Mouse (Mus musculus): ENCODE measurements at regions not wholly inside any gene's neighbourhood (a gene's known extent, or its start where the extent isn't known, plus 50 kb on each side); places are given as distances from the start of the nearest gene placed in this dataset.
"Not testable (repeated sequence)": the region's sequence is repeated elsewhere in the genome, so short reads cannot be mapped to it uniquely, and the experiment has no call there.

- Histone ChIP-seq H3K4me1 (ENCODE audit: control insufficient read depth, insufficient read depth, low read length) (no peaks in the 10 kb centered on the region), H3K4me3 (ENCODE audit: insufficient read depth, low read length) (no peak overlapping the region), H3K27ac (ENCODE audit: insufficient read depth, low read length) (no peak overlapping the region)
- TF ChIP-seq POLR2A (IDR thresholded peaks at IDR 0.05; ENCODE audit: extremely low read depth, insufficient read depth, low read length) (no peak), CTCF (IDR thresholded peaks at IDR 0.05; ENCODE audit: extremely low read depth, insufficient read depth, low read length) (no peak)
Observed at GRCm38 (mm10) chr11:16602947-16603346, 94.7 kb upstream of the Sec61g start.

- H3K4me1 ChIP-seq (ENCODE audit: control insufficient read depth, insufficient read depth, low read length) = no peaks in the 10 kb centered on the region
- TF ChIP-seq CTCF (IDR thresholded peaks at IDR 0.05; ENCODE audit: extremely low read depth, insufficient read depth, low read length) = no peak
- TF ChIP-seq POLR2A (IDR thresholded peaks at IDR 0.05; ENCODE audit: extremely low read depth, insufficient read depth, low read length) = no peak
- H3K4me3 ChIP-seq (ENCODE audit: insufficient read depth, low read length) = no peak overlapping the region
- H3K27ac ChIP-seq (ENCODE audit: insufficient read depth, low read length) = no peak overlapping the region
Observed at GRCm38 (mm10) chr11:16606435-16607214, 98.3 kb upstream of the Sec61g start.

DNA sequence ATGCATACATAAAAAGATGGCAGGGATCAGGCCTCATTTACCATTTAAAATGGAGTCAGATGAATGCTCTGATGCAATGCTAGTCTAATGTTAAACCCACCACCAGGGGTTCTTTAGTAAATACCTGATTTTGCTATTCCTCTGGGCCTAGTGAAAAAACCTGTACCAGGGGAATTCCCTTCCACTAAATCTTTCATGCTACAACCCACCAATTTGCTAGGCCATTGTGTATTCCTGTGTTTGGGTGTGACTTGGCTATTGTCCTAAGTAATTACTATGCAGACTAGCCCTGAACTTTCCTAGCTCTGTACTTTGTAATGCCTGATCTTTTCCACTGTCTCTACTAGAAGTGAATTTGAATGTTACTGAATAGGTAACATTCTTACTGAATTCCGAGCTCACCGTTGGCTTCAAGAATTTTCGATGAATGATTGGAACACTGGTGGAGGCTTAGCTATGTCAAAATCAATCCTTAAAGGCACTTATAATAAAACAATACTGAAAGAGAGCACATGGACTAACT lies 99.7 kb upstream of the Sec61g start:
- not testable (repeated sequence) for H3K27ac ChIP-seq (ENCODE audit: insufficient read depth, low read length); H3K4me1 ChIP-seq (ENCODE audit: control insufficient read depth, insufficient read depth, low read length); H3K4me3 ChIP-seq (ENCODE audit: insufficient read depth, low read length)

DNA sequence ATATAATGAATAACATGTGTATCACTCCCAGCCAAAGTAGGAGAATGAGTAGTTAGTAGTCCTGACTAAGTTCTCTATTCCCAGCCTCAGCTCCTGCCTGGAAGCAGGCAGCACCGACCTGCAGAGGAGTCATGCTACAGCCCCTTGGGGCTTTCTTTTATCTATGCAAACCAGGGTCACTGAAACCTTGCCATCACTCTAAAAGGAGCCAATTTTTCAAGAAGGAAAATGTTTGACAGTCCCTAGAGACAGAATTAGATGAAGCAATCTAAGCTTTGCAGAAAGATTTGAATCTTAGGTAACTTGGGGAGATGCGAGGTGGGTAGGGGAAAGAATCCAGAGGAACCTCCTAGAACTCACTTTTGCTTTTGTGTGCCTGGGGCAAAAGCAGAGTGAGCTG lies 103.5 kb upstream of the Sec61g start:
- Histone ChIP-seq H3K4me1 (ENCODE audit: control insufficient read depth, insufficient read depth, low read length) (no peaks in the 10 kb centered on the region), H3K27ac (ENCODE audit: insufficient read depth, low read length) (no peak overlapping the region), H3K4me3 (ENCODE audit: insufficient read depth, low read length) (no peak overlapping the region)
- TF ChIP-seq CTCF (IDR thresholded peaks at IDR 0.05; ENCODE audit: extremely low read depth, insufficient read depth, low read length) = no peak

GRCm38 (mm10) chr11:16612524-16612923 lies 104.2 kb upstream of the Sec61g start:
- H3K4me3 ChIP-seq (ENCODE audit: insufficient read depth, low read length) = no peak overlapping the region
- TF ChIP-seq CTCF (IDR thresholded peaks at IDR 0.05; ENCODE audit: extremely low read depth, insufficient read depth, low read length) = no peak
- TF ChIP-seq POLR2A (IDR thresholded peaks at IDR 0.05; ENCODE audit: extremely low read depth, insufficient read depth, low read length) = no peak
- H3K4me1 ChIP-seq (ENCODE audit: control insufficient read depth, insufficient read depth, low read length) = no peaks in the 10 kb centered on the region
- H3K27ac ChIP-seq (ENCODE audit: insufficient read depth, low read length) = no peak overlapping the region

DNA sequence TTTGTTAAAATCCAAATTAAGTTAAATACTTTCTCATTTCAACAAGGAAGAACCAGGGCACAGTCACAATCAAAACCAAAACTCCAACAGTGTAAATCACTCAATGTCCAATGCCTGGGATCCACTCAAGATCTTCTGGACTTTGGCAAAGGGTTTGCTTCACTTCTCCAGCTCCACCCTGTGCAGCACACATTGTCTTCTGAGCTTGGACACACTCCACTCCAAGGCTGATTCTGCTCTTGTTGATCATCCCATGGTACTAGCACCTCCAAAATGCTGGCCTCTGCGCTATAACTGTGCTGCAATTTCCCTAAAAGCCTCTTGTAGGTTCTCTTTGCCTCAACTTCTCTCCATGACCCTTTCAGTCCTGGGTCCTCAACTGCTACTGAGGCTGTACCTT lies 111.5 kb upstream of the Sec61g start:
- H3K4me1 ChIP-seq (ENCODE audit: control insufficient read depth, insufficient read depth, low read length) = no peaks in the 10 kb centered on the region
- no peak overlapping the region for H3K4me3 ChIP-seq (ENCODE audit: insufficient read depth, low read length)
- no peak for TF ChIP-seq CTCF (IDR thresholded peaks at IDR 0.05; ENCODE audit: extremely low read depth, insufficient read depth, low read length)
- no peak for TF ChIP-seq POLR2A (IDR thresholded peaks at IDR 0.05; ENCODE audit: extremely low read depth, insufficient read depth, low read length)
- H3K27ac ChIP-seq (ENCODE audit: insufficient read depth, low read length) = no peak overlapping the region

DNA sequence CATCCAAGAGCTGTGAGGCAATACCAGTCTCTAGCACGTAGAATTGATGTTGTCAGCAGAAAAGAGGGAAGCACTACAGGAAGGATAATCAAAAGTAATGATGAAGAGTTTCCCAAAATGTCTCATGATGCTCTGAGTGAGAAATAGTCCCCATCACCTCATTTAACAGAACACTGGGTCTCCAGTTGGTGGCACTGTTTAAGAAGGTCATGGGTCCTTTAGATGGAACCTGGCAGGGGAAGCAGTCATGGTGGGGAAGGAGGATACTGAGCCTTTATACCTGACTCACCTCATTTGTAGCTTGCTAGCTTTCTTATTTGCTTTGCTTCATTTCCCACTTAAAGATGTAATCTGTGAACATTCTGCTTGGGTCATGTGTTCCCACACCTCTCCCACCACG lies 115.4 kb upstream of the Sec61g start:
- TF ChIP-seq POLR2A (IDR thresholded peaks at IDR 0.05; ENCODE audit: extremely low read depth, insufficient read depth, low read length) (no peak), CTCF (IDR thresholded peaks at IDR 0.05; ENCODE audit: extremely low read depth, insufficient read depth, low read length) (no peak)
- Histone ChIP-seq H3K4me1 (ENCODE audit: control insufficient read depth, insufficient read depth, low read length) (no peaks in the 10 kb centered on the region), H3K27ac (ENCODE audit: insufficient read depth, low read length) (no peak overlapping the region), H3K4me3 (ENCODE audit: insufficient read depth, low read length) (no peak overlapping the region)

- Histone ChIP-seq H3K4me1 (ENCODE audit: control insufficient read depth, insufficient read depth, low read length) (no peaks in the 10 kb centered on the region), H3K27ac (ENCODE audit: insufficient read depth, low read length) (no peak overlapping the region), H3K4me3 (ENCODE audit: insufficient read depth, low read length) (no peak overlapping the region)
- TF ChIP-seq CTCF (IDR thresholded peaks at IDR 0.05; ENCODE audit: extremely low read depth, insufficient read depth, low read length) = no peak
- no peak for TF ChIP-seq POLR2A (IDR thresholded peaks at IDR 0.05; ENCODE audit: extremely low read depth, insufficient read depth, low read length)
Observed at GRCm38 (mm10) chr11:16627294-16628085, 119.2 kb upstream of the Sec61g start.

DNA sequence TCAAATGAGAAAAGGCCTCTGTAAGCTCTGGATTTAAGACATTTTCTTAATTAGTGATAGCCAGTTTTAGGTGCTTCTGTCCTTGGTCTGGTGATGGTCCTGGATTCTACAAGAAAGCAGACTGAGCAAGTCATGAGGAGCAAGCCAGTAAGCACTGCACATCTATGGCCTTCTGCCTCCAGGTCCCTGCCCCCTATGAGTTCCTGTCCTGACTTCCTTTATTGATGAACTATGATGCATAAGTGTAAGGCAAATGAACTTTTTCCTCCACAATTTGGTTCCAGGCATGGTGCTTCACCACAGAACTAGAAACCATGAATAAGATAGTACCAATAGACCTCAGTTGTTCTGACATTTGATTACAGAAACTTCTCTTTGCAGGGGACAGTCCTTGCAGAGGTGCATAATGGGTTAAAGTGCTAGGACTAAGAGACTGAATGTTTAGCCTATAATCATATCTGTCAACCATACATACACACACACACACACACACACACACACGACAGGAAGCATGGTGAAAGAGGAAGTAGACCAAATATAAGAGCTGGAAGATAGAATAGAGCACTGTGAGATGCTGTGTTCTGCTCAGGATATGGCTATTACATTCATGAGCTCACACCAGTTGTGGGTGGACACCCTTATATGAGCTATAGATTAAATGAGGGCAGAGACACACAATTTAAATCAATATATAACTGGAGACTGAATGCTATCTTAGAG lies 121.3 kb upstream of the Sec61g start:
- H3K27ac ChIP-seq (ENCODE audit: insufficient read depth, low read length) = no peak overlapping the region
- TF ChIP-seq POLR2A (IDR thresholded peaks at IDR 0.05; ENCODE audit: extremely low read depth, insufficient read depth, low read length) (no peak), CTCF (IDR thresholded peaks at IDR 0.05; ENCODE audit: extremely low read depth, insufficient read depth, low read length) (no peak)
- no peaks in the 10 kb centered on the region for H3K4me1 ChIP-seq (ENCODE audit: control insufficient read depth, insufficient read depth, low read length)
- H3K4me3 ChIP-seq (ENCODE audit: insufficient read depth, low read length) = no peak overlapping the region

GRCm38 (mm10) chr11:16635796-16636195 lies 116.2 kb upstream of the Egfr start:
- H3K4me3 ChIP-seq (ENCODE audit: insufficient read depth, low read length); H3K4me1 ChIP-seq (ENCODE audit: control insufficient read depth, insufficient read depth, low read length); H3K27ac ChIP-seq (ENCODE audit: insufficient read depth, low read length): not testable (repeated sequence)

Measured in cortical plate, adult 2 months (tissue).